Mouse (Mus musculus) neural tube, embryonic 10.5 days (tissue): ENCODE measurements at regions not wholly inside any gene's neighbourhood (a gene's known extent, or its start where the extent isn't known, plus 50 kb on each side); places are given as distances from the start of the nearest gene placed in this dataset.

ENCODE experiments used
- DNase-seq: peaks from one replicate; pipeline ENCODE4 v3.0.0-alpha.2; 2017; ENCODE audit warnings: low spot score; ENCODE audit errors: extremely low spot score

DNA sequence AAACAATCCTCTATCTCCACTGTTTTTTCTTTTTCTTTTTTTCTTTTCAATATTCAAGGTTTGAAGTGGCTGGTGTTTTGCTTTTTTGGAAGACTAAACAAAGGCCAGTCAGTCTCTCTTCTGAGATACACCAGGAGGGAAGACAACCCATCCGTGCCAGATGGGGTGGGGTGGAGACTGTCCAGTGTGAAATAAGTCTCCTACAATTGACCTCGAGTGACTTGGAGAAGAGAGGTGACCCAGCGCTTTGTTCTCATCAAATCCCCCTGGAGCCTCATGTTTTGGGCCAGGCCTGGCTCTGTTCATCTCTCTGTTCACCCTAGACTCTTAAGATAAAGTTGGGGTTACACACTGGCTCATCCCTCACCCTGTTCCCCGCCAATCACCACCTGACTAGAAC lies 169.2 kb upstream of the Tbca start:
- DNase-seq, result no peak

GRCm38 (mm10) chr13:94630055-94630454 lies 158.7 kb upstream of the Tbca start:
- DNase-seq, result no peak

DNA sequence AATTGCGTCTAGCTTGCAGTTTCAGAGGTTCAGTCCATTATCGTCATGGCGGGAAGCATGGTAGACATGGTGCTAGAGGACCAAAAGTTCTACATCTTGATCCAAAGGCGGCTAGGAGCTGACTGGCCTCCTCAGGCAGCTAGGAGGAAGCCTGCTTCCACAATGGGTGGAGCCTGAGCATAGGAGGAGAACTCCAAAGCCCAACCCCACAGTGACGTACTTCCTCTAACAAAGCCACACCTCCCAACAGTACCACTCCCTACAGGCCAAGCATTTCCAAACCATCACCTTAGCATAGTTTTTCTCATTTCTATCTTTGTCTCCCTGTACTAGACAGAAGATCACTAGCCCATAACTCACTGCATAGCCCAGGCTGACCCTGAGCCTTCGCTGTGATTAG lies 158.0 kb upstream of the Tbca start:
- DNase-seq, result no peak

DNA sequence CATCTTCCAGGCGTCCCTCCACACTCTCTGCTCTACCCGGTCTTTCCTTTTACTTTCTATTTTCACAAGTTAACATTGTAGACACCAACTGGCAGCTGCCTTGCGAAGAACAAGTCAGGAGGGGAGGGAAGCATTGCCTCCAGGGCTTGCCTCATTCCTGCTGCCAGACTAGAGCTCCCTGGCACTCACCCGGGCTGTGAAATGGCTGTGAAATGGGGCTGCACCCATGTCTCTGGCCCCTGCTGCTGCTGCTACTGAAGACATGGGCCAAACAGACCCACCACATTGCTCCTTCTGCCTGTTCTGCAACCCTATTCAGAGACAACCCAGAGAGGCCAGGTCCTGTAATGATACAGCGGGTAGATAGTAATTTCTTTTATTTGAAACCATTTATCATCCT lies 156.0 kb upstream of the Tbca start:
- DNase-seq, result no peak

DNA sequence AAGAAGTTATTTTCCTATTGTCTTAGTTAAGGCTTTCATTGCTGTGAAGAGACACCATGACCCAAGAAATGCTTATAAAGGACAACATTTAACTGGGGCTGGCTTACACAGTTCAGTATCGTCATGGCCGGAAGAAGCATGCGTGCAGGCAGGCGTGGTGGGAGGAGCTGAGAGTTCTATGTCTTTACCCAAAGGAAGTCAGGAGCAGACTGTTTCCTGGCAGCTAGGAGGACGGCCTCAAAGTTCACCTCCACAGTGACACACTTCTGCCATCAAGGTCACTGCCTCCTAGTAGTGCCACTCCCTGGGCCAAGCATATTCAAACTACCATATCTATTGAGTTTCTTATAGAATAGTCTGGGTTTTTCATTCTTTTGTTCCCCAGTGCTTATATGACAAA lies 148.4 kb upstream of the Tbca start:
- DNase-seq, result no peak

- no peak for DNase-seq
Observed at GRCm38 (mm10) chr13:94645241-94646206, 143.2 kb upstream of the Tbca start.

GRCm38 (mm10) chr13:94646326-94646725 lies 142.4 kb upstream of the Tbca start:
- no peak for DNase-seq

DNA sequence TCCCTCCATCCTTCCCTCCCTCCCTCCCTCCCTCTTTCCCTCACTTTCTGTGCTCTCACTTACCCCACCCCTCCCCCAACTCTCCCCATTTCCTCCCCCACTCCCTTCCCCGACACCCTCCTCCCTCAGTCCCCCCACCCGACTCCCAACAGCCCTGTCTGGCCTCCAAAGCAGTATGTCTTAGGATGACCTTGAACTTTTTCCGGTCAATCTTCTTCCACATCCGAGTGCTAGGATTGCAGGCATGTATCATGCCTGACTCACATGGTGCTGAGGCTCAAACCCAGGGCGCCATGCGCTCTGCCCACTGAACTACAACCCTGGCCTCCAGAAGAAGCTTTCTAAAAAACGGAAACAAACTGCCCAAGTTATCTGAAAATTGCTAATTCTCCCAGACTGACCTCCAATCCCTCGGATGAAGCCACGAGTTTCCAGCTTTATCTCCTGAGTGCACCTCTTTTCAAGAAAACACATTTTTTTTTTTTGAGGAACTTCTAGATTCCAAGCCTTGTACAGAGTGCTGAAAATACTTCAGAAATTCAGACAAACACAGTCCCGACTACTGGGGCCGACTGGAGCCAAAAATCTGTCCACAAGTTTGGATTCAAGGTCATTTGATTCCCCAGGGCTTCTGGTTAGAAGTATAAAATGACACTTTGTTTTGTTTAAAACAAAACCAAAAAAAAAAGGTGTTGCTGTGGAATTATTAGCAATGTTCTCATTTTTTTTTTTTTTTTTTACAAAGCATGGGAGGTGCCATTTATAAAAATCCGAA lies 141.7 kb upstream of the Tbca start:
- DNase-seq, result no peak

DNA sequence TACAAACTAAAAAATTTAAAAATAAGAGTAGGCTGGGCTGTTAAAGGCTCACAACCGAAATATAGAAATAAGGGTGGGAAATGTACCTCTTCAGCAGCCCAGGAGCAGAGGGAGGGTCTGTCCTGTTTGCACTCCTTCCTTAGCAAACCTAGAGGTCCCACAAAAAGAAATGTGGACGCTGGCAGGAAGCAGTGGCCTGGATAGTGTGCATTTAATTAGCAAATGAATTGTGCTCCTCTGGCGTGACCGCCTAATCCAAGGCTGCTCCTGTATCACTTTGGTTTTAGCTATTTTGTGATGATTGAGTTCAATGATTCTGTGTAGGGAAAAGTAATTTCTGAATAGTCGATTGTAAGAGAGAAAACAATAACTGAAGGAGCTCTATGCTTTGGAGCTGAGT lies 141.1 kb upstream of the Tbca start:
- no peak for DNase-seq

DNA sequence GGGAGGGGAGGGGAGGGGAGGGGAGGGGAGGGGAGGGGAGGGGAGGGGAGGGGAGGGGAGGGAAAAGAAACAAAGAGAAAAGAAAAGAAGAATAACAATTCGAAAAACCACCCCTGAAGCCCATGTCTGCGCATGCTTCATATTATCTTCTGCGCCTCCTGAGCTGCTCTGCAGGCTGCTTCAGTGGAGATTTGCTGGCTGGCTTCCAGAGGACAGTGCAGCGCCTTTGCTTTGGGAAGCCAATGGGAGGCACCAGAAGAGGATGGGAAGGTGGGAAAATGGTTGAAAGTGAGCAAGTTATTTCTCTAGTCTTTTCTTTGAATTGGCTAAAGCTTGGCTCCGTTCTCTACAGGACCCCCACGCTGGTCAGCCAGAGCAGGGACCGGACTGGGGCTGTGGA lies 137.8 kb upstream of the Tbca start:
- no peak for DNase-seq

DNA sequence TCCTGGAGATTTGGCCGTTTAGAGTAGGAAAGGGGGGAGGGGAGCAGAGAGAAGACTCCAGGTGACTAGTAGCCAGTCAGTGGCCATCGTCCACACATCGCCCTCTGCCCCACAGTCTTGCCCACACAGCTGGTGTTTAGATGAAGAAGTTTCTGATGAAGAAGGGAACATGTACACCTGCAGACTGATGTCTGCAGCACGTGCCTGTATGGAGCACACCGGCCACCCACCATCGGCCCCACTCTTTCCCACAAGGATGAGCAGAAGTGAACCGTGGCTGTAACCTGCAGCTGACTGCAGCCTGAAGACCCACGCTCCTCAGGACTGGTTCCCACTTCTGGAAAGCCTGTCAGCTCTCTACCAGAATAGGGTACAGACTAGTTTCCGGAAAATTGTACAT lies 121.1 kb upstream of the Tbca start:
- DNase-seq, result no peak

DNA sequence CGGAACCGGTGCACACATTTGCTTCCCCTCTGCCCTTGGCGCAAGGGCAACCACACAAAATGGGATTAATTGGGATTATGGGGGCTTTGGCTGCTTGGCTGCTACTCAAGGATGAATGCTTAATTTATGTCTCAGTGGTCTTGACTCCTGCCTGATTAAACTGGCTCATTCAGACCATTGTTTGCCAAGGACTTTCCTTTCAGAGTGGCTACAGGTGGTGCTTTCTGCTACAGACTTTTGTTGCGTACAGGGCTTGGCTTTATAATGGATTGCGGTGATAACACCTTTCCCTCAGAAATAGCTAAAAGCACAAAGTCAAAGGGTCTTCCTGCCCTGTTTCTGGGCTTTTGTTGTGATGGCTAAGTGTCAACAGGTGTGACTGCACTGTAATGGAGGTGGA lies 120.4 kb upstream of the Tbca start:
- DNase-seq, result no peak

DNA sequence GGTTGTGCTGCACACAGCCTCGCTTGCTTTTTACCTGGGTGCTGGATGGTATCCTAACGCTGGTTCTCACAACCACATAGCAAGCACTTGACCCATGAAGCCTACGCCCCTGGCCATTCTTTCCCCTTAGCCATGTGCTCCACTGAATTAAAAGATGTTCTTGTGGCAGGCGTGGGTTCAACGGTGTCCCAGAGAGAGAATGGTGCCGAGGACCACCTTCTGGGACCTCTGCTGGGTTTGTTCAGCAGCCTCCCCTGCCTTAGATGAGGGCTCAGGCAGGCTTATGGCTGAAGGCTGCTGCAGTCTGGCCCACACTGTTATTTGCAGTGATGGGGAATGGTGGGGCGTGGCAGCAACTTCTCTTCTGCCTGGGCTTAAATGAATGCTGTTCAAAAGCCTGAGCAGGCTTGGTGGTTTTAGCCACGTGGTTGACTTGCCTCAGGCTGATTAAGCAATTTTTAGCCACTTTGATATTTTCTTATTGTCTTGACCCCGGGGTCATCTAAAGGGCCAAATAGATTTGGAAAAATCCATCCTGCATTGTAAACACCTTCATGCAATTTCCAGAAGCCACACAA lies 119.5 kb upstream of the Tbca start:
- no peak for DNase-seq

- no peak for DNase-seq
Observed at GRCm38 (mm10) chr13:94670266-94670665, 118.4 kb upstream of the Tbca start.

- DNase-seq, result no peak
Observed at GRCm38 (mm10) chr13:94670961-94671360, 117.7 kb upstream of the Tbca start.

DNA sequence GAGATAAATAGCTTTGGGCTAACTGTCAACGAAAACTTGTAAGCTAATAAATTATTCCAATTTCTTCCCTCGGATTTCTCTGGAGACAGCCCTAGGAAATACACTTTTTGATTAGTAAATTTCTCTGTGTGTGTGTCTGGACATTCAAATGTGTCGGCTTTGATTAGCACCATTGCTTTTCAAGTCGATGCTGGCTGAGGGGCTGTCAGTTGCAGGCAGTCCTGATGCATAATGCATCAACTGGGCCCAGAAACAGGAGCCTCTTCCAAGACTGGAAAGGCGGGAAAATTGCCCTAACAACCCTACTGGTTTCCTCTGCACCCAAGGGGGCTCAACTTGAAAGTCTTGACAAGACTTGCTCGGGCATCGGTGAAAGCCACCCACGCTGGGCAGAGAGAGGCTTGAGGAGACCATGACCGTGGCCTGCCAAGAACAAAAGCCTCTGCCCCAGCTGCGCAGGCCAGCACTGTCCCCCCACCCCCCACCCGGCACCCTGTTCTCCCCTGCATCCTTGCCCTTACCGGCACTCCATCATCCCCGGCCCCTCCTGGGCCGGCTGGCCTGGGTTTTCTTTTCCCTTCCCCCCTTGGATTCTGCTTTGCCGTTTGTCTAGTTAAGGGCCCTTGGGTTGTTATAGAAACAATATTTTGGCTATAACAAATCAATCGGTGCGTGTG lies 108.1 kb upstream of the Tbca start:
- DNase-seq, result no peak

DNA sequence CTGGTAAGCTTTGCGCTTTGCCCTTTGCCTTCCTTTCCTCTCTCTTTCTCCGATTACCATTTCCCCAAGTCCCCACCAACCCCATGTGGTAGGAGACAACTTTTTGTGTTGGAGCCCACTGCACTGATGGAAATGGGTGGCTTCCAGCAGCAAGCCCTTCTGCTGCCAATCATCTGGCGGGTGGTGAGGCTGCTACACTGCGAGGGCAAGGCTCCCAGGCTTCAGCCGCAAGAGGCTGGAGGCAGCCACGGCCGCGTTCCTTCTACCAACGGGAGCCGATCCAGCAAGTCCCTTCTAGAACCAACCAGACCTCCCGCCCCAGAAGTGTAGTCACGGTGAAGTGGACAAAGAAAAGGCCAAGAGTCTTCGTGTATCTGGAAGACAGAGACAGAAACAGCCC lies 107.1 kb upstream of the Tbca start:
- no peak for DNase-seq

GRCm38 (mm10) chr13:94685191-94685590 lies 103.5 kb upstream of the Tbca start:
- DNase-seq, result no peak

- DNase-seq, result no peak
Observed at GRCm38 (mm10) chr13:94687295-94687694, 101.4 kb upstream of the Tbca start.

DNA sequence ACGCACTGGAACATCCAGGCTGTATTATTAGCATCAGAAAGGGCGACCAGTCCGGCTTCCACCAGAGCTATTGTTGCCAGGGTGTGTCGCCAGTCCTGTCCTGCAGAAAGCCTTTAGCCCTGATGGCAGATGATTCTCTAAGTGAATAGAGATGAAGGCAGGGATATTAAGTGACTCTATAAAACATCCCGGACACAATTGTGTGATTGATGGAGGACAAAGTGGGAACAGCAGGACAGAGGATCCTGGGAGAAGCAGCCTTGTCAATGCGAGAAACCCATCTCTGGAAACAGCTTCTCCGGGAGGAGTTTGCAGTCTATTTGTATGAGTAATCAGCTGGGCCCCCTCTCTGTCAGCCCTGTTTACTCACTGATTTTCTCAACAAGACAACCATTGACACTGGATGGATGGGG lies 82.1 kb upstream of the Tbca start:
- peak; percentile 63 for DNase-seq
